Mouse (Mus musculus) CD4-positive helper T cell, adult 2 months (primary cell): ENCODE results near the gene Trib2.

Experiments used
- DNase-seq: peaks from one replicate; pipeline ENCODE4 v3.0.0-alpha.2; 2012; ENCODE audit warnings: low read depth, missing footprints, low spot score

Trib2 gene

DNA sequence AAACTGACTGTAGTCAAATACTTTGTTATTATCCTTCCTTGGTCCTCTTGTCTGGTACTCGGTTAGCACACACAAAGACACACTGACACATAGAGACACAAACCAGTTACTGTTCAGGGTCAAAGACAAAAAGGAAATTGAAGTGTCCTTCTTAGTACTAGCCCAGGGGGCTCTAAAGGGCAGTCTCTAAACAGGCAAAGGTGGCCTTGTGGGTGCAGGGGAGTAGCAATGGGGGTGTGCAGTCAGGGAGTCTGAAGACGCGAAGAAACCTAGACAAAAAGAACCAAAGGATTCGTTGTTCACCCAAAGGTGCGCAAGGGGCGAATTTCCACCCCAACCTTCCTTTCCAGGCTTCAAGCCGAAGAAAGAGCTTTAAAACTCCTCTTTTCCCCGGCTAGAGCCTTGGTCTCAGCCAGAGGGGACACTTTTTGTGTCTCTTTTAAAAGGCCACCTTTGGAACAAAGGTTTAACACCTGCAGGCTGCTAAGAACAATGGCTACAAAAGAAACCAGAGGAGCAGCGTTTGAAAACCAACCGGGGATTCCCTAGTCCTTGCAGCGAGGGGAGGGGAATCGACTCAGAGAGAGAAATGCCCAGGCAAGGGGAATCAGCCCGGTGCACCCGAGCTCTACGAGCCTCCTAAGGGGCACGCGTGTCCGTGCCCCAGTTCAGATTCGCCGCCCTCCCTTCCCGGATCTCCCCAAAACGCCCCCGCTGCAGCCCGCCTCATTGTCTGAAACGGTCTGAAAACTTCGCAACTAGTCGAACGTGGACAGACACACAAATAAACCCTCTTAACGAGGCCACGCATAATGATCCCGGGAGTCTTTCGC is 2.3 kb downstream of the Trib2 start:
- peak; percentile 73 for DNase-seq

GRCm38 (mm10) chr12:15813819-15814165 is 2.9 kb downstream of the Trib2 start:
- no peak for DNase-seq

DNA sequence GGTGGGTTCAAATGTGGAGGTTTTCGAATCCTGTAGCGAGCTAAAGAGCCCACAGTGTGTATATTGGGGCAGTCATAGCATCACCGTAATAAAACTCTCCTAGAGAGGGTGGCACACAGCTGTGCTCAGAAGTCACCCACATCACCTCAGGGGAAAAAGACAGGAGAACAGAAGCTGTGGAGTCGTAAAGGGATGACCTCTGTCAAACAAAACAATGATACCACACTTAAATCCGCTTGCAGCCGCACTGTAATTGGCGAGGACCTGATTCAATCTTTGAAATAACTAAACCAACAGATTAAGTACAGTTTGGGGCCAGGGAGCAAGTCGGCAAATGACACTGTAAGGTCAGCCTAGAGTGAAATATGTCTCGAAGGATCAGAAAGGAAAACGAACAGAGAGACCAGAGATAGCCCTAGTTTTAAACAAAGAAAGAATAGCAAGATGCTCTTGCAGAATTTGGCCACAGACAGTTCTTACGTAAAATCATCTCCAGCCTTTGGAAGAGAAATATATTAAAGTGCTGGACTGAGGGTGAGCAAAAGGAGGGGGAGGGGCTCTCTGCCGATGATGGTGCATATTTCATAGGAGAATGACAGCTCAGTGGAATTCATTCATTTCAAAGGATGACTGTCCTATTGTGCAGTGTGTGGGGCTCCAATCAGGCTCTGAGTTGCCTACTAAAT is 3.4 kb downstream of the Trib2 start:
- DNase-seq: peak; percentile 48

DNA sequence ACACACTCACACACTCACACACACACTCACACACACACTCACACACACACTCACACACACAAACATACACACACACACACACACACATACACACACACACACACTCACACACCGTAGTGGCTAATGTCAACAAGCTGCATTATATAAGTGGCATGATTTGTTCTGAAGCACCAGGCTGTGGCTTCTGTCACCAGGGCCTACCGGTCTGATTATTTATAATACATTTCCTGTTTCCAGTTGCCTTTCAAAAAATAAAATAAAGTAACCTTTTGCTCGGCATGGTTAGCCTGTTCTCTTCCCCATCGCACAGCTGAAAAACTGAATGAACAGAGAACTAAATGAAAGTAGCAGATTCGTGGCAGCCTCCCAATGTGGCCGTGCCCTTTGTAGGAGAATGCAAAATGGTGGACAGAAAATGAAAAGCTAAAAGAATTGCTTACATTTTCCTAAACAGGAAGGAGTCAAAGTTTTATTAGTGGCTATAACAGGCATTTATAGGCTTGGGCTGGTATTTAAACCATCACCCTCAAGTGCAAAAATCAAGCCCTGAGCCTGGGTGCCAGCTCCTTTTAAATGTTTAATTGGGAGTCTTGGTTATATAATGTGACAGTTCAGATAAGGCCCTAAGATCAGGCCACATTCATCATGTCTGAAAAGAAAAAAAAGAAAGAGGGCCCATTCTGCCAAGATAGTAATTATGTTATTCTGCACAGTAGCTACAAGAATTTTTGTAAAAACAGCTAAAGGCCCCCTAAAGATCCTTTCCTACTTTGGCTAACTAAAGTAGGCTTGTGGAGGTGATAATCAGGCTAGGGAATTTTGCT is 4.4 kb downstream of the Trib2 start:
- peak; percentile 61 for DNase-seq

DNA sequence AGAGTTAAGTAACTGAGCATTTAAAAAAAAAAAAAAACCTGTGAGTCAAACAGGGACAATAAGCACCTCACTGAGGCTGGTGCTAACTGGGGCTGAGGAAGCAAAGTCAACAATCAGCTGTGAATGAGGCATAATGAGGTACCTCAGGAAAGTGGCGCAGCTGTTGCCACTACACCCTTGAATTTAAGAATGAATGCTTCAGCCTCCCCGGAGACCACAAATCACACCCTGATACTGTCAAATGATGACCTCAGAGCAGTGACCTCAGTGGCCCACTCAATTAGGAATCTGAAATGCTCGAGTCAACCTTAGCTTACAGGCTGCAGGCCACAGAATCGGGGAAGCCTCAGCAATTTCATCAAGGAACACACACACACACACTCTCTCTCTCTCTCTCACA is 5.0 kb downstream of the Trib2 start:
- peak; percentile 72 for DNase-seq

- peak; percentile 52 for DNase-seq
These were observed 5.8 kb downstream of the Trib2 start for GRCm38 (mm10) chr12:15810926-15811325.

DNA sequence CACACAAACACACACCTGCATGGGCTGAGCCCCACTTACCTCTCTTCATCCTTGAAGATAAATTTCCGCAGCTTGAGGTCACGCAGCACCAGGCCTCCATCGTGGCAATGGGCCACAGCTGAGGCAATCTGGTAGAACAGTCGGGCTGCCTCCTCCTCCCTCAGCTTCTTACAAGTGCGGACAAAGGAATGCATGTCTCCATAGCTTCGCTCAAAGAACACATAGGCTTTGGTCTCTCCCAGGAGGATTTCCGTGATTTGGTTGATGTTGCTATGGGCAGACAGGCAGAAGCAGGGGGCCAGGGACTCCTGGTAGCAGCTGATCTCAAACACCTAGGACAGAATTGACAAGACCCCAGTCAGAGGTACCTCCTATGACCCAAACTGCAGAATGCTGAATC is 7.1 kb downstream of the Trib2 start:
- DNase-seq: peak; percentile 37

GRCm38 (mm10) chr12:15809249-15809648 is 7.5 kb downstream of the Trib2 start:
- no peak for DNase-seq

GRCm38 (mm10) chr12:15808186-15808800 is 8.4 kb downstream of the Trib2 start:
- DNase-seq: peak; percentile 42

DNA sequence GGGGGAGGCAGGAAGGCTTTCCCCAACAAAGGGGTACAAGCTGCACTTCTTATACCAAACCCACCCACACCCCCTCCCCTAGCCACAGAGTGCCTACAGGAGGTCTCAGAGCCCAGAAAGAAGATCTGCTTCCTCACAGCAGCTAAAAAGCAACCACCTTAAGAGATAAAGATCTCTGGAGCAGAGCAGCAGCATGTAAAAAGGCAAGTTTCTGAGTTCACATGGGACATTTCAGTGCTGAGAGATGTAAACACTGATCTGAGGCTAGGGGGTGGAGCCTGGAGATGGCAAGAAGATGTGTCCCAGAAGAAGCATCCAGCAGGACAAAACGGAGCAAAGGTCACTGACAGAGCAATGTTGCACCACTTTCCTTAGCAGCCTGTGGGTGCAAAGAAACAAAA is 11.8 kb downstream of the Trib2 start:
- DNase-seq: peak; percentile 63

DNA sequence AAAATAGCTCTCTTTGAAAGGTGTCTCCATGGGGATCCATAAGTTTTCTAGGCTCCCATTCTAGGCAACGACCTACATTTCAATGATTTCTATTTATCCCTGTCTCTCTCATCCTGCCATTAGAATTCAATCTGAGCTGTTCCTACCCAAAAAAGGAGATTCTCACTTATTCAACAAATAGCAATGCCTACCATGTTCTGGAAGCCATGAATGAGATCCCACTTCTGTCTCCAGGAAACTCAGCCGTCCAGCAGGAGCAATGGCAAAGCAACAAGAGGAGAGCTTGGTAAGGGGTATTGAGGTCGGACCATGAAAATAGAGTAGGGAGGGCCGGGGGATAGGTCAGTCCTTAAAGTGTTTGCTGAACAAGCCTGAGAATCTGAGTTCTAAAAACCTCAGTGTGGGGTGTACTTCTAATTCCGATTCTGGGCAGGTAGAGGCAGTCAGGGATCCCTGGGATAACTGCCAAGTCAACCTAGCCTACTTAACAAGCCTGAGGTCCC is 12.7 kb downstream of the Trib2 start:
- no peak for DNase-seq

- no peak for DNase-seq
These were observed 15.2 kb downstream of the Trib2 start for GRCm38 (mm10) chr12:15801571-15801930.

DNA sequence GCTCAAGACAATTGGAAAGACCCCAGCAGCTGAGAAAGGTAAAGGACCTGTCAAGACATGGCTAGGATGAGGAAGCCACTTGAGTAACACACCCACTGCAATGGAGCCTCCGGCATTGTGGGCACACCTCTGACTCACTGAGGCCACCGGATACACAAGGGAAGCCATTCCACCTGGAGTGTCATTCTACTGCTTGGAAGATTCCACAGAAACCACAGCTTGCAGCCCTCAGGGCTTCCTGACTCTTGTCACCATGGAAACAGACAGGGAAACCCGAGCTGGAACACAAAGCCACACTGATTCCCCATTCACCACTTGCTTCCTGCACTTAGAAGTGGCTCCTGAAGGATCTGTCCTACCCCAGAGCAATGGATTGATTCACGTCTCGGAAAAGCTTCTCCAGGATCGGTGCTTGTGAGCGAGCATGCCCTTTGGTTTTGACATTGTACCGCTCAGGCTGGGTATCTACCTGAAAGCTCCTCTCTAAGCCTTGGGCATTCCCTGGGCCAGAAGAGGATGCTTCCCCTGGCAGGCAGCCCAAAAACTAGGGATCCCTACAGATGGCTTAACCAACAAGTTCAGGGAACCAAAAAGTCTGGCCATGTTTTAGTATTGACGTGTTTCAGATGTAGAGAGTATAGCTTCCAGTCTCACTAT is 15.7 kb downstream of the Trib2 start:
- DNase-seq: no peak

DNA sequence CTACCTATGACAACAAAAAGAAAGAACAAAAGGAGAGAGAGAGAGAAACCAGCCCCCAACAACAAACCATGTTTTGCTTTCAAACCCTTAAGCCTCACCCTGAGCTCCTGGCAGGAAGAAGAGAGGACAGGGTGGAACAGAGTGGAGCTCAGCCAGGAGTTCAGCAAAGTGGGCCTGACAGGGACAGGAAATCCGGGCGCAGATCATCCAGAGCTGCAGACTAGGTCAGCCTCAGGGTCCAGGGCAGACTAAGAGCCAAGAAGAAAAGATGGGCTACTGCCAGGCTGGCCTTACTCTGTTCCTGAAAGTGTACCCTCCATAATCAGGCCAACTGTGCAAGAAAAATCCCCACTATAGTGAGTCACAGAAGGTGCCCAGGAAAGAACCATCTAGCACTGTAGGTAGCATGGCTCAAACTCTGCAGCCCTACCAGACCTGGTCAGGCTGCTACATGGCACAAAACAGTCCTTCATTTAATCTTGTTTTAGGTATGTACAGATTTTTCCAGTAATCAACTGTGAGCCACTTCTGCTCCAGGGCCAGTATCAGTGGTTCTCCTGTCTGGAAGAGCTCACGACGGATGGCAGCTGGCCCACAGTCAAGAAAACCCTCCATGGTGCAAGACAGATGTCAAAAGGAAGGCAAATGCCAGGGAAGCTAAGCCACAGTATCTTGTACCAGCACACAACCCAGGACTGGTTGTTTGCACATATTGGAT is 16.4 kb downstream of the Trib2 start:
- DNase-seq: no peak

GRCm38 (mm10) chr12:15798019-15798418 is 18.7 kb downstream of the Trib2 start:
- DNase-seq: no peak

DNA sequence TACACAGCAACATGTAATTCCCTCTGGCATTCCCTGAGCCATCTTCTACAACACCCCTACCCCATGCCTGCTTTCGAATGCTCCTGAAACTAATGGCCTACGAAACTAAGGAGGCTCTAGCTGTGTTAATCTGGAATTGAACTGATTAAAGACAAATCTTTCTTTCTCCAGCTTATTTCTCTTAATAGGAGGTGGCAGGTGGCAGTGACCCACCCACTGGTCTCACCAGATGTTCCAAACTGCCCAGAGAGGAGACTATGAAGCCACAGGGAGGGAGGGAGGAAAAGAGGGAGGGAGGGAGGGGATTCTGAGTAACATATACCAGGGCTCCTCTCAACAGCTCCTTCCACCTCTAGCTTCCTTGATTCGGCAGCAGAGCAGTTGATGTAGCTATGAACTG is 20.8 kb downstream of the Trib2 start:
- DNase-seq: no peak

DNA sequence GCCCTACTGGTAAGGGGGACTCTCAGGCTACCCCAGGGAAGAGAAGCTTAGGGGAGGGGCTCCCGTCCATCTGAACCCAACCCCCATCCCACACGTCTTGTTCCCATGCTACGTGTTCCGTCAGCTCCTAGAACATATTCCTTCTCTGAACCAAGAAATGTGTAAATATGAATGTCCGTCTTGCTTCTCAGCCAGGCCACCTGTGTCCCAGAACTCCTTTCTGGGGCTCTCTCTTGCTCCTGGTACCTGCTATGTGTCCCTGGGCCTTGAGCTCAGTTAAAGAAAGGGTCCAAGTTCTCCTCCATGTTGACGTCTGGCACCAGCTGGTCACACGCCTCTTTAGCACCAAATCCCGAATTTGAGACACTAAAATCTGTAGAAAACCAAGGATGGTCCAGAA is 23.4 kb downstream of the Trib2 start:
- DNase-seq: no peak

GRCm38 (mm10) chr12:15790181-15790580 is 26.5 kb downstream of the Trib2 start:
- no peak for DNase-seq

DNA sequence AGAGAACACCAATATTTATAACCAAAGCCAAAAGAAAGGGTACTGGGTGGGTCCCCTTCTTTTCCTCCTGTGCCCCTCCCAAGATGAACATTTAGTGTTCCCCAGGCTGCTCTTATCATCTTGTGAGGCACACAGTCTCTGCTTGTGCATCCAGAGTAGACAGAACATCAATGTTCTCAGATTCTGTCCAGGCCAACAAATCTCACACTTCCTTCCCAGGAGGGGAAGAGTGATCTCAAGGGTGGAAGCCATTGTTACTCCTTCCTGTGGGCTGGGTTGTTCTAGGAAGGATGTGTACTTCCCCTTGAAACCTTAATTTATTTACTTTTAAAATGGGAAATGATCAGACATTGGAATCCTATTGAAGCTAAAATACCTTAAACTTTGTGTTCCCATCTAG is 39.7 kb downstream of the Trib2 start:
- DNase-seq: no peak

DNA sequence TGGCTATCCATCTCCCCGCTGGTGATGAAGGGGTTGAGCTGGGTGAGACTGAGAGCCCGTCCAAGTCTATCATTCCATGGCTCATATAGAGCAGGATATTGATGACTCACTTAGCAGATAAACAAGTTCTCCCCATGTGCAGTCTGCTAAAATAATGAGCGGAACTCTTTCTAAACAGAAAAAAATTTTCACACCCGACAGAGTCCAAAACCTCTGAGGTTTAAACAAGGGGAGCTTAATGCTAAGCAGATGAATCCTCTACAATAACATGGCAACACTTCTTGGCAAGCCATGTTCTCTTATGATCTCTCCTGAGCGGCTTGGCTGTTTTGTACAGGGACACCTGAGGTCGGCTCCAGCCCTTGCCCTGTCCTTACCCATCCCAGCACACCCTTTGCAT is 45.0 kb downstream of the Trib2 start:
- no peak for DNase-seq

DNA sequence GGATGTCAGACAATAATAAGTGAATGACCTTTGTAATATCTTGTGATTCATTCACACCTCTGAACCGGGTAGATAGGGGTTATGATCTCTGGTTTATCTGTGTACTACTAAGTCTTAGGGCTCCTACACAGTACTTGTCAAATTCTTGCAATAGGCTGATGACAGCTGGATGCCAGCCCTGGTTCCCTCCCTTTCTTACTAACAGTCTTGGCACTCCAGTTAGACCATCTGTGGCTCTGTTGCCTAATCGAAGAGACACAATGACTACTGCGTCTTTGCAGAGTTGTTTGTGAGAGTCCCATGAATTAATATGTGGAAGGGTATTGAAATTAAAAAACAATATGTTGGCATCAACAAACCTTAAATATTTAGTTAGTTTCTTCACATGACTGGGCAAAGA is 48.2 kb downstream of the Trib2 start:
- DNase-seq: no peak
